Mouse (Mus musculus): ENCODE measurements around the gene Crisp2. TPM values are rescaled to one million over a fixed set of nuclear protein-coding genes. Genes with fewer than 3 reads are reported as not detected.
A peak's percentile ranks its signal among the peaks of the same experiment; 100 is the strongest.

Crisp2 gene
- total RNA-seq (2014; rRNA removed) (not detected in 2 replicates), polyA plus RNA-seq (2015; fragmentation: Nextera tagmentation; extraction: Ambion mirVana) (0.20 TPM in 1 of 2 replicates, not detected in the other)

DNA sequence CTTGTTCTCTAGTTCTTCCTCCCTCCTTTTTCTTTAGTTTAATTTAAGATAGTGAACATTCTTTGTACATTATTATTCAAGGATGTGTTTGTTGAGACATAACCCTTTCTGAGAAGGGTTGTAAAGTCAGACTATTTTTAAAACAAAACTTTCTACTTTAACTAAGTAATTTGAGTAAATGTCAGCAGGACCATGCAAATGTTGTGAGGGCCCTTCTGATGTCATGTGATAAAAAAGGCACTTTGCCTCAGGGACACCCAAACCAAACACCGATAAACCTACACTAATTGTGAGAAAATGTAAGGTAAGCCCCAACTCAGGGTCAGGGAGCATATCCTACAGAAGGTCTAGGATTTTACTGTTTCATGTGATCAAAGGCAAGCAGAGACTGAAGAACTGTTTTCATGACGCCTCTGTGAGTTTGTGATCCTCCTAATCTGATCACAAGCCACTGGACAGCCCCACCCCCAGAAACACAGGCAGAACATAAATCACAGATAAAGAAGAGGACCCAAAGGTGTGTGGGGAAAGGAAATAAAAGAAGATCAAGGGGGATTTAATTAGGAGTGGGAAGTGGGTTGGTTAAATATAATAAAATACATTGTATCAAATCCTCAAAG lies at the start of gene Crisp2:
Gene Crisp2, minus strand, starts transcription at position 51 of the 620 bp plus-strand sequence.
- no peaks in the 10 kb centered on the region for H3K36me3 ChIP-seq (ENCODE audit: insufficient read depth, low read length)
- H3K9me3 ChIP-seq (ENCODE audit: low read length), result 0 out of 2 replicates have a peak, but pooled peaks cover 2% of the 10 kb centered on the region
- H3K4me1 ChIP-seq (ENCODE audit: insufficient read depth, low read length), result no peaks in the 10 kb centered on the region
- H3K27ac ChIP-seq, result no peak within 1 kb of the TSS
- H3K4me3 ChIP-seq (ENCODE audit: low read length), result no peak within 1 kb of the TSS
- H3K27me3 ChIP-seq (ENCODE audit: insufficient read depth, low read length), result no peaks in the 10 kb centered on the region
- no peak for TF ChIP-seq CTCF (IDR thresholded peaks at IDR 0.05; ENCODE audit: low read depth)
- H3K4me2 ChIP-seq (ENCODE audit: low read depth, low read length), result no peak within 1 kb of the TSS
- ATAC-seq, result no peak
- DNase-seq (ENCODE audit: low spot score), result no peak
- WGBS, result 72% methylated on average over 2 of the region's 2 CpGs
- H3K9ac ChIP-seq (replicated peaks; ENCODE audit: low read length), result no peak within 1 kb of the TSS

DNA sequence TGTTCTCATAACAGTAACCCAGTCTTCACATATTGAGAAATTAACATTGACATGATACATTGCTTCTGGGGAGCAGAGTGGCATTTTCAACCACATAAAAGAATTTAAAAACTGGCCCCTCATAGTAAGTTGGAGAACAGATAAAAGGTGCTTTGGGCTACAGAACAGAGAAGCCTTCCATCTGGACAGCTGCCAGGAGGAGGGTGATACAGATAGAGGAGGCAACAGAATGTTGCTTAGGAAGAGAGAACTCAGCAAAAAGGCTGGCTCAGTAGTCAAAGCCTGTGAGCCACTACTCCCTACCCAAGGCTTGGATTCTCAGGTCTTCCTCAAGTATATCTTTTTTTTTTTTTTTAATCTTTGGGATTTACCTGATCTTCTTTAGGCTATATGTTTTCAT lies 48.3 kb upstream of the Crisp2 start:
- Histone ChIP-seq H3K36me3 (ENCODE audit: insufficient read depth, low read length) (no peaks in the 10 kb centered on the region), H3K9me3 (ENCODE audit: low read length) (no peaks in the 10 kb centered on the region), H3K4me3 (ENCODE audit: low read length) (no peak overlapping the region), H3K27me3 (ENCODE audit: insufficient read depth, low read length) (no peaks in the 10 kb centered on the region), H3K9ac (replicated peaks; ENCODE audit: low read length) (no peak overlapping the region), H3K4me1 (ENCODE audit: insufficient read depth, low read length) (no peaks in the 10 kb centered on the region), H3K4me2 (ENCODE audit: low read depth, low read length) (no peak overlapping the region), H3K27ac (no peak overlapping the region)
- ATAC-seq, result no peak
- peak; percentile 1 for DNase-seq (ENCODE audit: low spot score)
- no peak for TF ChIP-seq CTCF (IDR thresholded peaks at IDR 0.05; ENCODE audit: low read depth)

DNA sequence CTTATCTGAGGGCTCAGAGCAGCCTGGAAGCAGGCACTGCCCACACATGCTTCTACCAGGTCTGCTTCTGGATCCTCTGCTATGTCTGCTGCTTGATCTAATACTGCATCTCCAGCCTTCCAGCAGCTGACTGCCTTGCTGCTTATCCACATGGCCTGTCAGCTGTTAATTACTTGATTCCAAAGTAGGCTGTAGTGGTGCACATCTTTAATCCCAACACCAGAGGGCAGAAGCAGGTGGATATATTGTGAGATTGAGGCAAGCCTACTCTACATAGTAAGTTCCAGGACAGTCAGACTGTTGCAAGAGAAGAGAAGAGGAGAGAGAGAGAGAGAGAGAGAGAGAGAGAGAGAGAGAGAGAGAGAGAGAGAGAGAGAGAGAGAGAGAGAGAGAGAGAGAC lies 30.5 kb upstream of the Crisp2 start:
- TF ChIP-seq CTCF (IDR thresholded peaks at IDR 0.05; ENCODE audit: low read depth), result peak; percentile 59
- Histone ChIP-seq H3K9me3 (ENCODE audit: low read length) (no peaks in the 10 kb centered on the region), H3K4me3 (ENCODE audit: low read length) (no peak overlapping the region), H3K27me3 (ENCODE audit: insufficient read depth, low read length) (no peaks in the 10 kb centered on the region), H3K36me3 (ENCODE audit: insufficient read depth, low read length) (no peaks in the 10 kb centered on the region), H3K4me2 (ENCODE audit: low read depth, low read length) (no peak overlapping the region), H3K27ac (no peak overlapping the region), H3K4me1 (ENCODE audit: insufficient read depth, low read length) (no peaks in the 10 kb centered on the region), H3K9ac (replicated peaks; ENCODE audit: low read length) (no peak overlapping the region)
- ATAC-seq (peak; percentile 66), DNase-seq (ENCODE audit: low spot score) (peak; percentile 53)

DNA sequence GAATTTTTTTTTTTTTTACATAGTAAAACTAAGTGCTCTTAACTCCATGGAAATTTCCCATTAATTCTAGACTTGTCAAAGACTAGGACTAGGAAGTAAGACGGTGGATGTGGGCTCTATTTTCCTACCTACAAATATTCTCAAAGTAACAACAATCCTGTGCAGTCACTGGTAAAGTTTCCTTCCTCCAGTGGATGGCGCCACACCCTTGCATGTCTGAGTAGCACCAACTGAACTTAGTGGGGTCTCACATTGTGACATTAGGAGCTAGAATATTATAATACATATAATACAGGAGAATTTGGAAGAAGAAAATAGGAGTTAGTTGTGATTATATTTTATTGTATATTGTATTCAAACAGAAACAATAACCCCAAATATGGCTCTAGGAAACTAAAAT lies 25.1 kb upstream of the Crisp2 start:
- Histone ChIP-seq H3K4me2 (ENCODE audit: low read depth, low read length) (no peak overlapping the region), H3K4me3 (ENCODE audit: low read length) (no peak overlapping the region), H3K36me3 (ENCODE audit: insufficient read depth, low read length) (no peaks in the 10 kb centered on the region), H3K9ac (replicated peaks; ENCODE audit: low read length) (no peak overlapping the region), H3K9me3 (ENCODE audit: low read length) (no peaks in the 10 kb centered on the region), H3K27ac (no peak overlapping the region), H3K4me1 (ENCODE audit: insufficient read depth, low read length) (no peaks in the 10 kb centered on the region), H3K27me3 (ENCODE audit: insufficient read depth, low read length) (no peaks in the 10 kb centered on the region)
- ATAC-seq (no peak), DNase-seq (ENCODE audit: low spot score) (no peak)
- peak; percentile 28; the same call in 1 of the 2 replicates for TF ChIP-seq CTCF (IDR thresholded peaks at IDR 0.05; ENCODE audit: low read depth)
- WGBS, result 57% methylated on average over 2 of the region's 2 CpGs

DNA sequence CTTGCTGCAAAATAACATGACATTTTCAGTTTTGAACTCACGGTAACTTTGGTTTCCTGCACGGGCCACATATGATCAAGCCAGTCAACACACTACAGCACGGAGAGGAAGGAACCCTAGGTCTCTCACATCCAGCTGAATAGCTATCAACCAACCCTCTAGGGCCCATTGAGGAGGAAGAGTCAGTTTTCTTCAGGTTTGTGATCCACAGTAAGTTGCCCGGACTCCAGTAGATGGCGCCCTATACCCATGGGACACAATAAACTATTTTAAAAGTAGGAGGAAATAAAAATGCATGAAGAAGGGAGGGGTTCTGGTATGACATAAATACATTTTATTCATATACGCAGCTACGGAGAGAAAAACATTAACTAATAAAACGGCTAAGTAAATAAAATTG lies 17.7 kb upstream of the Crisp2 start:
- Histone ChIP-seq H3K9ac (replicated peaks; ENCODE audit: low read length) (no peak overlapping the region), H3K4me1 (ENCODE audit: insufficient read depth, low read length) (no peaks in the 10 kb centered on the region), H3K4me2 (ENCODE audit: low read depth, low read length) (no peak overlapping the region), H3K27ac (no peak overlapping the region), H3K9me3 (ENCODE audit: low read length) (no peaks in the 10 kb centered on the region), H3K36me3 (ENCODE audit: insufficient read depth, low read length) (no peaks in the 10 kb centered on the region), H3K27me3 (ENCODE audit: insufficient read depth, low read length) (no peaks in the 10 kb centered on the region), H3K4me3 (ENCODE audit: low read length) (no peak overlapping the region)
- 58% methylated on average over 8 of the region's 8 CpGs for WGBS
- DNase-seq (ENCODE audit: low spot score), result peak; percentile 55
- peak; percentile 62 for TF ChIP-seq CTCF (IDR thresholded peaks at IDR 0.05; ENCODE audit: low read depth)
- ATAC-seq, result no peak

DNA sequence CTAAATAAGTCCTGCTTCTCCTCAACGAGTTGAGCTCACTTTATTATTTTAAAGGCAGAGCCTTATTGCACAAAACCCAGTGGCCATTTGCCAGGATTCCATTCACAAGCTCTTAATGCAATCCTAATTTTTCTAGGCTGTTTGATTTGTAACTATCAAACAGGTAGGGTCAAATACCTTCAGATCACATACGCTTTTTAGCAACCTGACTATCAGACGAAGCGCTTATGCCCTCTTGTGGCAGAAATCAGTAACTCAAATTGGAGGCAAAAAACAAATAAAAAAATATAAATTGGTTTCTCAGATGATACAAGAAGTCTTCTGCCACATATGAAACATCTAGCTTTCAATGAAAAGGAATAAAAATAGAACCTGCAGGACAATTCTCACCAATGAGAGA lies 17.0 kb upstream of the Crisp2 start:
- 25% methylated on average over 4 of the region's 4 CpGs for WGBS
- Histone ChIP-seq H3K4me1 (ENCODE audit: insufficient read depth, low read length) (no peaks in the 10 kb centered on the region), H3K4me3 (ENCODE audit: low read length) (no peak overlapping the region), H3K9me3 (ENCODE audit: low read length) (no peaks in the 10 kb centered on the region), H3K36me3 (ENCODE audit: insufficient read depth, low read length) (no peaks in the 10 kb centered on the region), H3K27ac (no peak overlapping the region), H3K4me2 (ENCODE audit: low read depth, low read length) (no peak overlapping the region), H3K9ac (replicated peaks; ENCODE audit: low read length) (no peak overlapping the region), H3K27me3 (ENCODE audit: insufficient read depth, low read length) (no peaks in the 10 kb centered on the region)
- ATAC-seq, result no peak
- DNase-seq (ENCODE audit: low spot score), result peak; percentile 58
- TF ChIP-seq CTCF (IDR thresholded peaks at IDR 0.05; ENCODE audit: low read depth), result peak; percentile 64

DNA sequence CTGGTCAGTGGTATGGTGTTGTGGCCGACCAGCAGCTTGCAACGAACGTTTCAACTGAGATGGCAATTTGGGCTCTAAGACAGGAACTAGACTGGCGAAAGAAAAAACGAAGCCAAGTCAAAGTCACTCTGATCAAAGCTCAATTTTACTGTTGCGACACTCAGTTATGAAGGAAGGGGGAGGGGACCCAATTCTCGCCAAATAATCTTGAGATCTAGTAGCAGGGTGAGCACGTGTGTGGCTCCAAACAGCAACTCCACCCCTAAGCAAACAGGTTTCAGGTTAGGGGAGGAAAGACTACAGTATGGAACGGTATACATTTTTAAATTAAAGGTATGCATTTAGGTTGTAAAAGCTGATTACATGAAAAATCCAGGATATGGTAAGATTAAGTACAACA lies 14.7 kb upstream of the Crisp2 start:
- no peak for ATAC-seq
- TF ChIP-seq CTCF (IDR thresholded peaks at IDR 0.05; ENCODE audit: low read depth), result no peak

More for the DNA sequence above, 14.7 kb upstream of the Crisp2 start:
- no peaks in the 10 kb centered on the region for H3K36me3 ChIP-seq (ENCODE audit: insufficient read depth, low read length)
- no peaks in the 10 kb centered on the region for H3K27me3 ChIP-seq (ENCODE audit: insufficient read depth, low read length)
- no peak overlapping the region for H3K4me2 ChIP-seq (ENCODE audit: low read depth, low read length)
- no peak overlapping the region for H3K27ac ChIP-seq
- no peak overlapping the region for H3K9ac ChIP-seq (replicated peaks; ENCODE audit: low read length)
- DNase-seq (ENCODE audit: low spot score), result no peak
- H3K4me1 ChIP-seq (ENCODE audit: insufficient read depth, low read length), result no peaks in the 10 kb centered on the region
- no peak overlapping the region for H3K4me3 ChIP-seq (ENCODE audit: low read length)
- 83% methylated on average over 9 of the region's 9 CpGs for WGBS
- no peaks in the 10 kb centered on the region for H3K9me3 ChIP-seq (ENCODE audit: low read length)

All from hindbrain, postnatal 0 days (tissue).